Comparison of ENCODE assay signal across 17 mouse cellular contexts in the genomic region with DNA sequence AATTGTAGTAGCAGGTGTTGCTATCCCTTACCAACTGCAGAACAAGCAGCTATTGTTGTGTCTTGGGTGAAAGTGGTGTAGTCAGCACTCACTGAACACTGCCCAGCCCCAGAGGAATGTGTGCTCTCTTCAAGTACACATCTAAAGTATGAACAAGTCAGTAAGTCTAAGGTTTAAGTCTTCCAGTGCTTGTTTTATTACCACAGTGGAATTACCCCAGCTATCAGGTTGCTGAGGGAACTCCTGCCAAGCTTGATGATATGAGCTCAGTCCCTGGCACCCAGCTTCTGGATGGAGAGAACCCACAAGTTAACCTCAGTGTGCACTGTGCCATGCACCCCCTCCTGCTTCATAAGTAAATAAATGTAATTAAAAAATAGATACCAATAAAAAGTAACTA. TPM values are rescaled to one million over a fixed set of nuclear protein-coding genes. Genes with fewer than 3 reads are reported as not detected.
DNase-seq lines count a peak whose midpoint lies in the region; TF ChIP-seq lines count a peak whose summit lies in the region.
"Had no signal": no experiment of that assay in that cellular context is flagged by ENCODE, and none has a peak within 500 bp of the region (broad histone marks: within the 10 kb centered on the region; RNA-seq: fewer than 3 reads in every experiment).

No protein-coding gene starts in this region.

- intact Hi-C loops in heart, postnatal 25 days (cut with DNase I): no loop called here
- intact Hi-C loops in heart, postnatal 10 days (cut with DNase I): loop anchor here (5.0 kb wide), 1 partner anchor 765 kb away; no protein-coding TSS in a partner anchor
- intact Hi-C loops in left cerebral cortex, postnatal 10 days (cut with DNase I): loop anchor here (5.0 kb wide), 1 partner anchor 40 kb away; no protein-coding TSS in a partner anchor

- no peaks in the 10 kb centered on the region for H3K4me1 ChIP-seq in lung, adult 2 months (ENCODE audit: control insufficient read depth, insufficient read depth, low read length)
- H3K4me1 ChIP-seq: hindbrain, embryonic 10.5 days; midbrain, embryonic 10.5 days had no signal

- DNase-seq in heart, adult 11 months: peak; percentile 90
- no peak for DNase-seq in heart, postnatal 25 days (ENCODE audit: low spot score)
- DNase-seq in lung, postnatal 36 days: peak; percentile 28
- DNase-seq in lung, adult 2 months: no peak
- DNase-seq in heart, postnatal 10 days: peak; percentile 37 to 43
- DNase-seq in left cerebral cortex, postnatal 10 days (ENCODE audit: extremely low spot score in 1 of 2, low spot score in 2 of 2): no peak
- no peak for DNase-seq in testis, postnatal 10 days (ENCODE audit: low spot score)
- DNase-seq: adrenal gland, postnatal 10 days; cerebellum, adult 9-11 months; kidney, adult 9 months; kidney, postnatal 36 days; left cerebral cortex, postnatal 4 days; liver; retina, postnatal 1 day; thymus, postnatal 14 days had no signal

- H3K4me3 ChIP-seq in lung, adult 2 months (replicated peaks; ENCODE audit: extremely low read depth, low read depth, low read length): no peak overlapping the region
- H3K4me3 ChIP-seq: hindbrain, embryonic 10.5 days; midbrain, embryonic 10.5 days had no signal

- no peak for TF ChIP-seq POLR2A in lung, adult 2 months (IDR thresholded peaks at IDR 0.05; ENCODE audit: borderline replicate concordance, extremely low read depth, low read depth, low read length)

- no peak for TF ChIP-seq CTCF in lung, adult 2 months (IDR thresholded peaks at IDR 0.05; ENCODE audit: insufficient read depth, low read length)

RNA-seq across cellular contexts. Expression of gene Shprh, which starts 23.3 kb away (rescaled TPM):
- total RNA-seq in heart, postnatal 25 days (2021): 10 to 100 TPM; 11.8 to 13.0 TPM
- polyA plus RNA-seq in lung, adult 2 months (2012; rRNA removed): 2.9 and 3.8 TPM in 2 replicates
- total RNA-seq in heart, postnatal 10 days (2021): 10 to 100 TPM; 12.4 to 17.2 TPM
- total RNA-seq in left cerebral cortex, postnatal 10 days (2021): 10 to 100 TPM; 42.8 to 45.4 TPM

Comparison
In these comparisons a context has a peak if more than half of its experiments do, and no peak if none do; other contexts are left out.
1. DNase-seq: peak in heart, adult 11 months (single experiment), lung, postnatal 36 days (single experiment) and heart, postnatal 10 days (2 of 2); none in heart, postnatal 25 days (single experiment), lung, adult 2 months (single experiment), left cerebral cortex, postnatal 10 days (0 of 2) and testis, postnatal 10 days (single experiment).